Mouse (Mus musculus) liver, embryonic 11.5 days (tissue): ENCODE results near the gene Pcgf5. TPM values are rescaled to one million over a fixed set of nuclear protein-coding genes. Genes with fewer than 3 reads are reported as not detected.

ENCODE experiments used
- ATAC-seq: fragments of 200-750 bp; cut with Nextera tagmentation; replicated peaks from 2 replicates; pipeline ENCODE4 v1.8.0; 2017; ENCODE audit warnings: moderate number of reproducible peaks, mild to moderate bottlenecking, moderate TSS enrichment, moderate library complexity; ENCODE audit not compliant: low FRiP score
- DNase-seq: peaks from one replicate; pipeline ENCODE4 v3.0.0-alpha.2; 2017; ENCODE audit warnings: low spot score
- H3K27ac ChIP-seq: fragments of 300-500 bp; sonication (generic); 2 replicates; pipeline ENCODE4 v1.5.1; 2014; ENCODE audit warnings: mild to moderate bottlenecking, low read depth, low read length, control low read depth
- H3K27me3 ChIP-seq: fragments of 300-500 bp; sonication (generic); replicated peaks from 2 replicates; pipeline ENCODE4 v1.6.1; 2014; ENCODE audit warnings: low read length, mixed read lengths; ENCODE audit not compliant: control insufficient read depth, insufficient read depth
- H3K36me3 ChIP-seq: fragments of 300-500 bp; sonication (generic); 2 replicates; pipeline ENCODE4 v1.6.1; 2014; ENCODE audit warnings: mild to moderate bottlenecking, low read length, moderate library complexity, mixed read lengths; ENCODE audit not compliant: control insufficient read depth, insufficient read depth
- H3K4me1 ChIP-seq: fragments of 300-500 bp; sonication (generic); replicated peaks from 2 replicates; pipeline ENCODE4 v1.6.1; 2014; ENCODE audit warnings: low read length, mixed read lengths; ENCODE audit not compliant: control insufficient read depth, insufficient read depth
- H3K4me2 ChIP-seq: fragments of 300-500 bp; sonication (generic); 2 replicates; pipeline ENCODE4 v1.6.1; 2014; ENCODE audit warnings: mild to moderate bottlenecking, control low read depth, moderate library complexity
- H3K4me3 ChIP-seq: fragments of 300-500 bp; sonication (generic); 2 replicates; pipeline ENCODE4 v1.5.1; 2014; ENCODE audit warnings: low read depth, low read length, control low read depth
- H3K9ac ChIP-seq: fragments of 300-500 bp; sonication (generic); 2 replicates; pipeline ENCODE4 v1.6.1; 2014; ENCODE audit warnings: low read depth, low read length, control low read depth
- H3K9me3 ChIP-seq: fragments of 300-500 bp; sonication (generic); 2 replicates; pipeline ENCODE4 v1.6.1; 2016; ENCODE audit warnings: low read length, inconsistent platforms, mixed read lengths; ENCODE audit not compliant: control insufficient read depth
- WGBS: fragments of 180-500 bp; shearing (Covaris S2); extraction: QIAGEN DNeasy Blood & Tissue Kit; methylation state at CpG from one replicate; pipeline ENCODE4 v1.1.7; 2014; 5-methylcytosine and 5-hydroxymethylcytosine counted together
- polyA plus RNA-seq: library from polyadenylated mRNA; unstranded; fragments of >200 nt; fragmentation: Nextera tagmentation; extraction: Ambion mirVana; gene quantifications from 2 replicates; pipeline ENCODE4 v1.2.1, GENCODE M21; 2014

Pcgf5 gene
- polyA plus RNA-seq, 1 experiment from 2014 or later = 16.6 TPM

GRCm38 (mm10) chr19:36348801-36349486, 835 bp downstream of the Pcgf5 start:
- peak overlapping the region; percentile 99 for H3K4me2 ChIP-seq
- H3K36me3 ChIP-seq = no peaks in the 10 kb centered on the region
- H3K27ac ChIP-seq = no peak overlapping the region
- WGBS = under 1% methylated on average over 72 of the region's 85 CpGs
- peak; percentile 54 for DNase-seq
- peak overlapping the region; percentile 70 for H3K4me3 ChIP-seq
- H3K27me3 ChIP-seq = peaks cover 40% of the 10 kb centered on the region
- H3K9ac ChIP-seq = peak overlapping the region; percentile 56
- ATAC-seq = peak; percentile 63
- no peaks in the 10 kb centered on the region; the same call in 1 of the 2 replicates for H3K4me1 ChIP-seq
- H3K9me3 ChIP-seq = no peaks in the 10 kb centered on the region

GRCm38 (mm10) chr19:36349487-36349955, 1.4 kb downstream of the Pcgf5 start:
- Histone ChIP-seq H3K36me3 (no peaks in the 10 kb centered on the region), H3K27me3 (peaks cover 40% of the 10 kb centered on the region), H3K4me2 (peak overlapping the region; percentile 99), H3K9me3 (no peaks in the 10 kb centered on the region), H3K4me1 (no peaks in the 10 kb centered on the region; the same call in 1 of the 2 replicates), H3K27ac (no peak overlapping the region), H3K9ac (peak overlapping the region; percentile 56), H3K4me3 (peak overlapping the region; percentile 70)
- DNase-seq = no peak
- WGBS = 10% methylated on average over 14 of the region's 15 CpGs
- ATAC-seq = no peak

- Histone ChIP-seq H3K4me2 (no peak overlapping the region), H3K9me3 (no peaks in the 10 kb centered on the region), H3K27ac (no peak overlapping the region), H3K4me1 (no peaks in the 10 kb centered on the region; the same call in 1 of the 2 replicates), H3K27me3 (peaks cover 40% of the 10 kb centered on the region), H3K4me3 (no peak overlapping the region), H3K9ac (no peak overlapping the region), H3K36me3 (no peaks in the 10 kb centered on the region)
- WGBS = 79% methylated on average over 11 of the region's 11 CpGs
- DNase-seq = no peak
- ATAC-seq = no peak
Observed at GRCm38 (mm10) chr19:36350181-36350580, 2.1 kb downstream of the Pcgf5 start.

- Histone ChIP-seq H3K4me2 (no peak overlapping the region), H3K27me3 (peaks cover 39% of the 10 kb centered on the region), H3K9ac (no peak overlapping the region), H3K4me1 (no peaks in the 10 kb centered on the region; the same call in 1 of the 2 replicates), H3K36me3 (no peaks in the 10 kb centered on the region), H3K4me3 (no peak overlapping the region), H3K27ac (no peak overlapping the region), H3K9me3 (no peaks in the 10 kb centered on the region)
- DNase-seq = no peak
- no peak for ATAC-seq
- WGBS = 89% methylated on average over 9 of the region's 9 CpGs
Observed at GRCm38 (mm10) chr19:36350870-36351269, 2.8 kb downstream of the Pcgf5 start.

- Histone ChIP-seq H3K4me3 (no peak overlapping the region), H3K36me3 (no peaks in the 10 kb centered on the region), H3K9ac (no peak overlapping the region), H3K4me1 (no peaks in the 10 kb centered on the region), H3K27ac (no peak overlapping the region), H3K9me3 (no peaks in the 10 kb centered on the region), H3K4me2 (no peak overlapping the region), H3K27me3 (no peaks in the 10 kb centered on the region)
- ATAC-seq (no peak), DNase-seq (no peak)
- WGBS = 85% methylated on average over 5 of the region's 5 CpGs
Observed at GRCm38 (mm10) chr19:36362541-36362940, 14.4 kb downstream of the Pcgf5 start.

- Histone ChIP-seq H3K36me3 (no peaks in the 10 kb centered on the region), H3K9me3 (no peaks in the 10 kb centered on the region), H3K9ac (no peak overlapping the region), H3K4me3 (no peak overlapping the region), H3K27me3 (no peaks in the 10 kb centered on the region), H3K4me2 (no peak overlapping the region), H3K4me1 (no peaks in the 10 kb centered on the region), H3K27ac (no peak overlapping the region)
- 60% methylated on average over 8 of the region's 8 CpGs for WGBS
- DNase-seq (no peak), ATAC-seq (no peak)
Observed at GRCm38 (mm10) chr19:36364757-36365156, 16.6 kb downstream of the Pcgf5 start.

- Histone ChIP-seq H3K9ac (no peak overlapping the region), H3K9me3 (no peaks in the 10 kb centered on the region), H3K36me3 (no peaks in the 10 kb centered on the region), H3K27ac (no peak overlapping the region), H3K4me3 (no peak overlapping the region), H3K27me3 (no peaks in the 10 kb centered on the region), H3K4me1 (no peaks in the 10 kb centered on the region), H3K4me2 (no peak overlapping the region)
- no peak for DNase-seq
- WGBS = 50% methylated on average over 10 of the region's 10 CpGs
- no peak for ATAC-seq
Observed at GRCm38 (mm10) chr19:36371478-36371877, 23.4 kb downstream of the Pcgf5 start.

- H3K9ac ChIP-seq = no peak overlapping the region
- no peak for DNase-seq
- ATAC-seq = no peak
- no peak overlapping the region for H3K27ac ChIP-seq
- no peaks in the 10 kb centered on the region for H3K9me3 ChIP-seq
- H3K4me3 ChIP-seq = no peak overlapping the region
- no peak overlapping the region for H3K4me2 ChIP-seq
- H3K4me1 ChIP-seq = no peaks in the 10 kb centered on the region
- H3K36me3 ChIP-seq = no peaks in the 10 kb centered on the region
- no peaks in the 10 kb centered on the region for H3K27me3 ChIP-seq
- 74% methylated on average over 6 of the region's 6 CpGs for WGBS
Observed at GRCm38 (mm10) chr19:36373056-36373621, 25.0 kb downstream of the Pcgf5 start.
